Mouse (Mus musculus): Measurements from ENCODE around the gene Olfr1202. TPM values are rescaled to one million over a fixed set of nuclear protein-coding genes. Genes with fewer than 3 reads are reported as not detected.

The Olfr1202 gene
- total RNA-seq (2022): not detected

DNA sequence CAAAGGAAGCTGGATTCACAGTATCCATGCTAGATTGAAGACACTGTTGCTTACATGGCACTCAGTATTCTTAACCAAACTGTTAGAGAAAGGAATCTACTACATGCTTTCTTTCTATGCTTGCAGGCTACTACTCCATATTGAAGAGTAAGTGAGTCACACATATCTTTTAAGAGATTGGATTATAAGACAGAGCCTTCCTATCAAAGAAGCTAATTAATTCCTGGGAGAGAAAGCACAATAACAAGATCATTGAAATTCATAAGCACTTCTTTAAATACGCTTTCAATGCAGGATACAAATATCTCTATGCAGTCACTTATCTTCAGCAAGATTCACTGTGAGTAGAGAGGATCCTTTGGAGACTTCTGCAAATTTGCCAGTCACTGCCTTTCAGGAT lies at the start of gene Olfr1202:
Gene Olfr1202, plus strand, starts transcription at position 301 of the 400 bp plus-strand sequence.
- no peak for DNase-seq (ENCODE audit: low spot score in 2 of 2)

DNA sequence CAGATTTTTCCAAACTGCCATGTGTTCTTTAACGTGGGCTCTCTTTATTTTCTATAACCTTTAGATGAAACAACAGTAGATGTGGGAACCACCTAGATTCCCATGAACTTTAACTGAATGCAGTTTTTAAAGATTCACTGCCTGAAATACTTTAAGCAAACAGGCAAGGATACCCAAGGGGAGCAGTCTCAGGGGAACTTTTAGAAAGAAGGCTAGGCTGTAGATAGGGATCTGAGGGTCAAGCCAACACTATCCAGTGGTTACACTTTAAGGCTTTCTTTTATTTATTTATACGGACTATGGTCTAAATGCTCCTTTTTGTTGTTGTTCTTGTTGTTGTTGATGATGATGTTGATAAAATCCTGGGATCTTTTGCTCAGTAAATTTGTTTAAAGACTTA lies 43.9 kb upstream of the Olfr1202 start, which contains the start of gene Olfr1200:
Gene Olfr1200, minus strand, starts transcription at position 101 of the 400 bp plus-strand sequence.
- DNase-seq (ENCODE audit: low spot score in 2 of 2): no peak

DNA sequence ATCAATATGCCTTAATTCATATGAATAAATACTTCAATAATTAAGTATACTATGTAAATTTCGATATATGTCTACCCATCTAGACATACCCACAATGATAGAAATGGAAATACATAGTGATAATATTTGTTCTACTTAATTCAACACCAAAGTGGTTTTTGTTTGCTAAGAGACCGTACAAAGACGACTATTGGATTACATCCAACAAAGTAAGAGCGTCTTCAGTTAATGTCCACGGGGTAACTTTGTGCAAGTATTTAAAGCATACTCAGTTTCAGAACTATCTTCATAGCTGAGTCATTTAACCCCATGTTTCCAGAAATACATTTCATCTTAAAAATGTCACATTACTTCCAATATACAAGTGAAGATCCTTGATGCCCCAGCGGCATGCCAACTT lies 21.6 kb upstream of the Olfr1202 start, which contains the start of gene Olfr1201:
Gene Olfr1201, plus strand, starts transcription at position 301 of the 400 bp plus-strand sequence.
- DNase-seq (ENCODE audit: low spot score in 2 of 2): no peak

DNA sequence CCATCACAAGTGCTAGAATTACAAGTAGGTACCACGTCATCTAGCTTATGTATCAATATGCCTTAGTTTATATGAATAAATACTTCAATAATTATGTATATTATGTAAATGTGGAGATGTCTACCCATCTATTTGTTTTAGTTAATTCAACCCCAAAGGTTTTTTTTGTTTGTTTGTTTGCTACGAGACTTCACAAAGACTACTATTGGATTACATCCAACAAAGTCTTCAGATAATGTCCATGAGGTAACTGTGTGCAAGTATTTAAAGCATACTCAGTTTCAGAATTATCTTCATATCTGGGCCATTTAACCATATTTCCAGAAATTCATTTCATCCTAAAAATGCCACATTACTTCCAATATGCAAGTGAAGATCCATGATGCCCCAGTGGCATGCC lies 15.1 kb downstream of the Olfr1202 start, which contains the start of gene Olfr1205:
Gene Olfr1205, plus strand, starts transcription at position 301 of the 400 bp plus-strand sequence.
- DNase-seq (ENCODE audit: low spot score in 2 of 2): no peak

DNA sequence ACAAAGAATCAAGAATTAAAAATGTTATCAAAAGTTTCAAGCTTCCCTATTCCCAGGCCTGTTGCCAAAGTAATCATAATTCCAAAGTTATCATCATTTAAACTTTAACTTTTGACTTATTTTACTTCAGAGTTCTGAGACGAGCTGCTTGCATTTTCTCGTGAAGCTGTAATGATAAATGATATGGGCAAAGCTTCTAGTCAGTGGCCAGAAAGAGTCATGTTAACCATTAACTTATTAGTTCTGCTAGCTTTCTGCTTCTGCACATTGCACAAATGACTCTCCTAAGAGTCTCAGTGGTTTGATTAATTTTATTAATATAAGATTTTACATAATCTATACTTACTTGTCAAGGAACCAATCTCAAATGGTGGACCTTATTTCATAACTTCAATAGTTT lies 24.2 kb downstream of the Olfr1202 start:
- DNase-seq (ENCODE audit: low spot score in 2 of 2): no peak

DNA sequence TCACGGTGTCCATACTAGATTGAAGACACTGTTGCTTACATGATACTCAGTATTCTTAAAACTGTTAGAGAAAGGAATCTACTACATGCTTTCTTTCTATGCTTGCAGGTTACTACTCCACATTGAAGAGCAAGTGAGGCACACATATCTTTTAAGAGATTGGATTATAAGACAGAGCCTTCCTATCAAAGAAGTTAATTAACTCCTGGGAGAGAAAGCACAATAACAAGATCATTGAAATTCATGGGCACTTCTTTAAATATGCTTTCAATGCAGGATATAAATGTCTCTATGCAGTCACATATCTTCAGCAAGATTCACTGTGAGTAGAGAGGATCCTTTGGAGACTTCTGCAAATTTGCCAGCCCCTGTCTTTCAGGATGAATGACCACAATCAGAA lies 34.7 kb downstream of the Olfr1202 start, which contains the start of gene Olfr1204:
Gene Olfr1204, plus strand, starts transcription at position 301 of the 400 bp plus-strand sequence.
- no peak for DNase-seq (ENCODE audit: low spot score in 2 of 2)

DNA sequence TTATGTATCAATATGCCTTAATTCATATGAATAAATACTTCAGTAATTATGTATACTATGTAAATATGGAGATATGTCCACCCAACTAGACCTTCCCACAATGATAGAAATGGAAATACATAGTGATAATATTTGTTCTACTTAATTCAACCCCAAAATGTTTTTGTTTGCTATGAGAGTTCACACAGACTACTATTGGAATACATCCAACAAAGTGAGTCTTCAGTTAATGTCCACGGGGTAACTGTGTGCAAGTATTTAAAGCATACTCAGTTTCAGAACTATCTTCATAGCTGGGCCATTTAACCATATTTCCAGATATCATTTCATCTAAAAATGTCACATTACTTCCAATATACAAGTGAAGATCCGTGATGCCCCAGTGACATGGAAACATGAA lies 48.6 kb downstream of the Olfr1202 start, which contains the start of gene Olfr1206:
Gene Olfr1206, plus strand, starts transcription at position 301 of the 400 bp plus-strand sequence.
- DNase-seq (ENCODE audit: low spot score in 2 of 2): no peak

Other genes with a start within 250 kb of the Olfr1202 start
- not detected for gene Olfr1189, start 228.0 kb upstream of the Olfr1202 start, total RNA-seq (2022)
- under 1 TPM in 1 of 4 experiments, not detected in 3; 0.06 TPM for gene Olfr1191-ps1, start 174.0 kb upstream of the Olfr1202 start, total RNA-seq (2022)
- not detected for gene Olfr1192-ps1, start 166.0 kb upstream of the Olfr1202 start, total RNA-seq (2022)
- gene Olfr1193, start 138.9 kb upstream of the Olfr1202 start, total RNA-seq (2022): not detected
- not detected for gene Olfr1195, start 125.3 kb upstream of the Olfr1202 start, total RNA-seq (2022)
- not detected for gene Olfr1196, start 109.9 kb upstream of the Olfr1202 start, total RNA-seq (2022)
- gene Olfr1197, start 82.1 kb upstream of the Olfr1202 start, total RNA-seq (2022): not detected
- gene Olfr1198, start 63.1 kb upstream of the Olfr1202 start, total RNA-seq (2022): not detected
- gene Olfr1199, start 54.0 kb upstream of the Olfr1202 start, total RNA-seq (2022): not detected
- gene Olfr1200, start 44.0 kb upstream of the Olfr1202 start, total RNA-seq (2022): not detected
- gene Olfr1201, start 21.5 kb upstream of the Olfr1202 start, total RNA-seq (2022): not detected
- not detected for gene Olfr1205, start 15.2 kb downstream of the Olfr1202 start, total RNA-seq (2022)
- not detected for gene Olfr1204, start 34.8 kb downstream of the Olfr1202 start, total RNA-seq (2022)
- gene Olfr1206, start 48.7 kb downstream of the Olfr1202 start, total RNA-seq (2022): not detected
- gene Olfr1208, start 87.8 kb downstream of the Olfr1202 start, total RNA-seq (2022): not detected
- not detected for gene Olfr1209, start 100.7 kb downstream of the Olfr1202 start, total RNA-seq (2022)
- gene Olfr1211, start 123.6 kb downstream of the Olfr1202 start, total RNA-seq (2022): not detected
- gene Olfr1212, start 139.5 kb downstream of the Olfr1202 start, total RNA-seq (2022): not detected
- gene Gm13762, start 165.8 kb downstream of the Olfr1202 start, total RNA-seq (2022): not detected
- not detected for gene Olfr1214, start 178.2 kb downstream of the Olfr1202 start, total RNA-seq (2022)
- not detected for gene Olfr1215, start 192.5 kb downstream of the Olfr1202 start, total RNA-seq (2022)
- gene Olfr1216, start 203.8 kb downstream of the Olfr1202 start, total RNA-seq (2022): not detected
- gene Olfr1217, start 217.6 kb downstream of the Olfr1202 start, total RNA-seq (2022): not detected
- not detected for gene Olfr1218, start 246.7 kb downstream of the Olfr1202 start, total RNA-seq (2022)